Mouse (Mus musculus) T-cell, adult 2 months (primary cell): ENCODE measurements around the gene Aars.

Source experiments
- DNase-seq: peaks from one replicate; pipeline ENCODE4 v3.0.0; 2022; ENCODE audit warnings: low spot score

Aars gene

DNA sequence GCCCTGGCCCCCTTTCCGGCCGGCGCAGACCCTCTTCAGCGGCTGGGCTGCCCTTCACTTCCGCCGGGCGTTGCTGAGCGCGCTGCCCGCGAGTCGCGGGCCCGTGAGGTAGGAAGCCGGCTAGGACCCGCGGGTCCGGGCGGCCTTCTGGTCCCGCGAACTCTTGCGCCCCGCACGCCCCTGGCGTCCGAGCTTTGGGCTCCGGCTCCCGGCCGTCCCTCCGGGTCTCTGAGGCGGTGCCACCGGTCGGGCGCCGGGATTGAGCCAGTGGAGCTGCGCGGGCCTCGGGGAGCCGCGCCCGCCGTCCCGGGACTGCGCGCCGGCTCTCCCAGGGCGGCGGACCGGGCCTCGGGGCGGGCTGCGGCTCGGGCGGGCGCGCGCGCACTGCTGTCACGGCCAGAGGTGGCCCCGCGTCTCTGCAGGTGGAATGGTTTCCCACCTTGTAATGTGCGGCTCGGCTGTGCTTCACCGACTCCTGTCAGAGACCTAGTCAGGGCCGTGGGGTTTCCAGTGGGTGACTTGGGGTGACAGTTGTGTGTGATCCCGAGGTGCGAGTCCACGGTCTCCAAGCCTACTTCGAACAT lies 61.9 kb downstream of the Aars start:
- peak; percentile 52 for DNase-seq
